Mouse (Mus musculus) B cell, adult 2 months (primary cell): ENCODE measurements around the gene Olfr720.

Experiments used
- DNase-seq, 2 experiments: peaks; one replicate each; pipeline ENCODE4 v3.0.0; 2022

The Olfr720 gene

GRCm38 (mm10) chr14:14186738-14187137 is at the start of gene Olfr720:
Gene Olfr720, minus strand, starts transcription at chr14:14186838.
- no peak for DNase-seq
